41 mouse cellular contexts compared by ENCODE assay signal in the genomic region with DNA sequence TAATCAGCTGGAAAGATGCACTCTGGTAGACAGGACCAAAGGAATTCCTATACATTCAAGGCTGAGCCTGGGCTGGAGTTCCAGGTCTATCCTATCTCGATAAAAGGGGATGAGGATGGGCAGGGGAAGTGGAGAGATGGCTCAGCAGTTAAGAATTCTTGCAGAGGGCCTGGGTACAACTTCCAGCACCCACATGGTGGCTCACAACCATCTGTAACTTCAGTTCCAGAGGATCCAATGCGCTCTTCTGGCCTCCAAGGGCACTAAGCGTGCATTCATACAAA. TPM values are rescaled to one million over a fixed set of nuclear protein-coding genes. Genes with fewer than 3 reads are reported as not detected.
A peak's percentile ranks its signal among the peaks of the same experiment; 100 is the strongest.
DNase-seq lines count a peak whose midpoint lies in the region; ATAC-seq lines count a peak whose summit lies in the region.
"Had no signal": no experiment of that assay in that cellular context is flagged by ENCODE, and none has a peak within 500 bp of the region (broad histone marks: within the 10 kb centered on the region; RNA-seq: fewer than 3 reads in every experiment).

No protein-coding gene starts in this region.

- 82% methylated on average over 3 of the region's 3 CpGs for WGBS in heart, embryonic 10.5 days
- 62% methylated on average over 3 of the region's 3 CpGs for WGBS in liver, embryonic 15.5 days (ENCODE audit: insufficient replicate concordance)
- WGBS in forebrain, embryonic 13.5 days: 92% methylated on average over 3 of the region's 3 CpGs

- peak overlapping the region; percentile 25 for H3K9ac ChIP-seq in liver, embryonic 15.5 days
- no peak overlapping the region for H3K9ac ChIP-seq in forebrain, embryonic 13.5 days
- H3K9ac ChIP-seq: forebrain, postnatal 0 days; hindbrain, embryonic 12.5 days; limb, embryonic 12.5 days; neural tube, embryonic 12.5 days had no signal

- H3K4me2 ChIP-seq in liver, embryonic 15.5 days: peak overlapping the region; percentile 24; the same call in 1 of the 2 replicates
- no peak overlapping the region for H3K4me2 ChIP-seq in forebrain, embryonic 13.5 days
- H3K4me2 ChIP-seq: hindbrain, embryonic 12.5 days; limb, embryonic 12.5 days; midbrain, embryonic 11.5 days; neural tube, embryonic 12.5 days had no signal

- no peak overlapping the region for H3K4me3 ChIP-seq in heart, embryonic 10.5 days
- H3K4me3 ChIP-seq in liver, embryonic 15.5 days (replicated peaks): no peak overlapping the region
- H3K4me3 ChIP-seq in forebrain, embryonic 13.5 days: no peak overlapping the region
- H3K4me3 ChIP-seq: erythroblast, embryonic 14.5 days; hindbrain, embryonic 12.5 days; limb, embryonic 12.5 days; myocyte; neural tube, embryonic 12.5 days had no signal

- H3K4me1 ChIP-seq in heart, embryonic 10.5 days: peaks cover 14% of the 10 kb centered on the region
- H3K4me1 ChIP-seq in liver, embryonic 15.5 days (replicated peaks): peaks cover 87% of the 10 kb centered on the region
- H3K4me1 ChIP-seq in forebrain, embryonic 13.5 days: peaks cover 10% of the 10 kb centered on the region

- intact Hi-C loops in heart, postnatal 25 days (cut with DNase I): loop anchor here (2.0 kb wide), 1 partner anchor 14 kb away; no protein-coding TSS in a partner anchor

- H3K27ac ChIP-seq in heart, embryonic 10.5 days: 0 out of 2 replicates have a peak overlapping the region, but pooled peaks have one; percentile 3
- H3K27ac ChIP-seq in liver, embryonic 15.5 days (replicated peaks): peak overlapping the region; percentile 96
- H3K27ac ChIP-seq in forebrain, embryonic 13.5 days: no peak overlapping the region
- H3K27ac ChIP-seq: hindbrain, embryonic 12.5 days; hindbrain, postnatal 0 days; limb, embryonic 12.5 days; neural tube, embryonic 12.5 days had no signal

- H3K36me3 ChIP-seq in heart, embryonic 10.5 days: peaks cover 27% of the 10 kb centered on the region
- peaks cover 46% of the 10 kb centered on the region for H3K36me3 ChIP-seq in liver, embryonic 15.5 days (replicated peaks)
- peaks cover 17% of the 10 kb centered on the region for H3K36me3 ChIP-seq in forebrain, embryonic 13.5 days (ENCODE audit: poor library complexity, severe bottlenecking)

- no peaks in the 10 kb centered on the region for H3K9me3 ChIP-seq in heart, embryonic 10.5 days
- no peaks in the 10 kb centered on the region for H3K9me3 ChIP-seq in liver, embryonic 15.5 days (replicated peaks)
- no peaks in the 10 kb centered on the region for H3K9me3 ChIP-seq in forebrain, embryonic 13.5 days (replicated peaks)
- H3K9me3 ChIP-seq: hindbrain, embryonic 12.5 days; limb, embryonic 12.5 days; neural tube, embryonic 12.5 days had no signal

- no peak for DNase-seq in heart, embryonic 10.5 days (ENCODE audit: low spot score)
- DNase-seq in heart, postnatal 25 days (ENCODE audit: low spot score): no peak
- DNase-seq in 416B (ENCODE audit: low read depth) (peak; percentile 64), liver (peak; percentile 27)
- no peak for DNase-seq in spleen, adult 18-20 months
- no peak for DNase-seq in gastrocnemius, postnatal 10 days
- DNase-seq: adrenal gland, adult 2 months; adrenal gland, postnatal 36 days; cerebellum, adult 18-20 months; cerebellum, postnatal 14 days; forebrain, postnatal 0 days; heart, adult 11 months; heart, postnatal 14 days; kidney, postnatal 14 days; lung, adult 18-20 months; lung, postnatal 10 days; right cerebral cortex, postnatal 4 days; thymus, adult 2 months; thymus, postnatal 36 days had no signal

- ATAC-seq in liver, embryonic 15.5 days (ENCODE audit: insufficient read depth): no peak
- ATAC-seq in forebrain, embryonic 13.5 days: no peak
- ATAC-seq: forebrain, postnatal 0 days; hindbrain, postnatal 0 days; intestine, postnatal 0 days; midbrain, embryonic 16.5 days had no signal

- H3K27me3 ChIP-seq in heart, embryonic 10.5 days (ENCODE audit: insufficient read depth, poor library complexity, severe bottlenecking): no peaks in the 10 kb centered on the region
- no peaks in the 10 kb centered on the region for H3K27me3 ChIP-seq in liver, embryonic 15.5 days
- no peaks in the 10 kb centered on the region for H3K27me3 ChIP-seq in forebrain, embryonic 13.5 days
- H3K27me3 ChIP-seq: hindbrain, embryonic 12.5 days; limb, embryonic 12.5 days; neural tube, embryonic 12.5 days had no signal

RNA-seq across cellular contexts. Expression of a gene that starts 6.5 kb away (rescaled TPM):
- polyA plus RNA-seq in heart, embryonic 10.5 days (2016; fragmentation: Nextera tagmentation; extraction: Ambion mirVana): 28.7 and 31.4 TPM in 2 replicates
- 10 to 100 TPM; 22.1 to 32.7 TPM for total RNA-seq in heart, postnatal 25 days (2021)
- 93.3 and 93.5 TPM in 2 replicates for polyA plus RNA-seq in liver, embryonic 15.5 days (2015; fragmentation: Nextera tagmentation; extraction: Ambion mirVana)
- polyA plus RNA-seq in forebrain, embryonic 13.5 days (2015; fragmentation: Nextera tagmentation; extraction: Ambion mirVana): 21.0 and 22.0 TPM in 2 replicates
- total RNA-seq in gastrocnemius, postnatal 10 days (2021): 10 to 100 TPM; 15.0 to 23.3 TPM

RNA-seq across cellular contexts. Expression of a gene that starts 52.4 kb away (rescaled TPM):
- polyA plus RNA-seq in heart, embryonic 10.5 days (2016; fragmentation: Nextera tagmentation; extraction: Ambion mirVana): not detected in 2 replicates
- not detected for total RNA-seq in heart, postnatal 25 days (2021)
- polyA plus RNA-seq in liver, embryonic 15.5 days (2015; fragmentation: Nextera tagmentation; extraction: Ambion mirVana): not detected in 2 replicates
- not detected in 2 replicates for polyA plus RNA-seq in forebrain, embryonic 13.5 days (2015; fragmentation: Nextera tagmentation; extraction: Ambion mirVana)
- total RNA-seq in gastrocnemius, postnatal 10 days (2021): not detected
- total RNA-seq: adrenal gland, adult 2 months; adrenal gland, postnatal 36 days; forebrain, postnatal 0 days; gastrocnemius, adult 8-10 months; heart, postnatal 14 days; hindbrain, postnatal 0 days; layer of hippocampus, adult 18-20 months; layer of hippocampus, postnatal 10 days; left cerebral cortex, adult 18-20 months; left cerebral cortex, postnatal 25 days had no signal
- polyA plus RNA-seq: adrenal gland, adult 2 months; brain, embryonic 14.5 days; cortical plate, adult 2 months; embryonic facial prominence, embryonic 14.5 days; erythroblast, embryonic 14.5 days; forebrain, embryonic 11.5 days; forebrain, postnatal 0 days; heart, embryonic 14.5 days; hindbrain, embryonic 12.5 days; hindbrain, postnatal 0 days; intestine, postnatal 0 days; kidney, embryonic 14.5 days; limb, embryonic 12.5 days; midbrain, embryonic 11.5 days; midbrain, embryonic 16.5 days; myocyte; neural tube, embryonic 12.5 days; thymus, adult 2 months had no signal

RNA-seq across cellular contexts. Expression of a gene that starts 52.6 kb away (rescaled TPM):
- polyA plus RNA-seq in heart, embryonic 10.5 days (2016; fragmentation: Nextera tagmentation; extraction: Ambion mirVana): 13.6 and 14.4 TPM in 2 replicates
- total RNA-seq in heart, postnatal 25 days (2021): 10 to 100 TPM; 12.7 to 13.3 TPM
- 2.9 and 3.3 TPM in 2 replicates for polyA plus RNA-seq in liver, embryonic 15.5 days (2015; fragmentation: Nextera tagmentation; extraction: Ambion mirVana)
- polyA plus RNA-seq in forebrain, embryonic 13.5 days (2015; fragmentation: Nextera tagmentation; extraction: Ambion mirVana): 17.7 and 20.1 TPM in 2 replicates
- total RNA-seq in gastrocnemius, postnatal 10 days (2021): 1 to 10 TPM; 9.3 to 9.8 TPM

RNA-seq across cellular contexts. Expression of a gene that starts 55.2 kb away (rescaled TPM):
- 1.3 and 1.5 TPM in 2 replicates for polyA plus RNA-seq in heart, embryonic 10.5 days (2016; fragmentation: Nextera tagmentation; extraction: Ambion mirVana)
- total RNA-seq in heart, postnatal 25 days (2021): not detected
- polyA plus RNA-seq in liver, embryonic 15.5 days (2015; fragmentation: Nextera tagmentation; extraction: Ambion mirVana): 0.10 and 0.23 TPM in 2 replicates
- polyA plus RNA-seq in forebrain, embryonic 13.5 days (2015; fragmentation: Nextera tagmentation; extraction: Ambion mirVana): 1.2 and 1.3 TPM in 2 replicates
- total RNA-seq in gastrocnemius, postnatal 10 days (2021): not detected
- total RNA-seq: adrenal gland, adult 2 months; adrenal gland, postnatal 36 days; forebrain, postnatal 0 days; gastrocnemius, adult 8-10 months; heart, postnatal 14 days; hindbrain, postnatal 0 days; layer of hippocampus, adult 18-20 months; layer of hippocampus, postnatal 10 days; left cerebral cortex, adult 18-20 months; left cerebral cortex, postnatal 25 days had no signal
- polyA plus RNA-seq: erythroblast, embryonic 14.5 days; intestine, postnatal 0 days; myocyte had no signal

Comparison
In these comparisons a context has a peak if more than half of its experiments do, and no peak if none do; other contexts are left out.
1. DNase-seq: peak in 416B (single experiment) and liver (single experiment); none in heart, embryonic 10.5 days (single experiment), heart, postnatal 25 days (single experiment), spleen, adult 18-20 months (0 of 2) and gastrocnemius, postnatal 10 days (single experiment).